Mouse (Mus musculus) retina, adult 2 months (tissue): ENCODE measurements around the gene Itpr1.

Source experiments
- DNase-seq: peaks from one replicate; pipeline ENCODE4 v3.0.0-alpha.2; 2012; ENCODE audit warnings: low read depth, low spot score

The Itpr1 gene

DNA sequence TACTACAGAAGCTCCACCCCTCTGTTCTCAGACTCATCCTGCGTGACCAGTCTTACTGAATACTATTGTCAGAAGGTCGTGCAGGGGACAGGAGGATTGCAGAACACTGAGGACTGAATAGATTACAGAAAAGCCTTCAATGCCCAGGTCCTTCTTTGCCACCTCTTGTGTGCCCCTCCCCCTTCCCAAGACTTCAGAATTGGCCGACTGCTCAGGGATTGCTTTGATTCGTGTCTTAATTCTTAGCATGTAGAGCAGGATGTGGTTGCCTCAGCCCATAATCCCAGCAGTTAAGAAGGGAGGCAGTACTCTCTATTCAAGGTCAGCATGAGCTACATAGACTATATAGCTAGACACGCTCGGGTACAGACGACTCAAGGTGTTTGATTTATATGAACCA lies 359.8 kb downstream of the Itpr1 start:
- DNase-seq: no peak

- no peak for DNase-seq
Measured at GRCm38 (mm10) chr6:108577056-108577455, 364.2 kb downstream of the Itpr1 start.

GRCm38 (mm10) chr6:108588426-108588825 lies 375.5 kb downstream of the Itpr1 start:
- DNase-seq: no peak

DNA sequence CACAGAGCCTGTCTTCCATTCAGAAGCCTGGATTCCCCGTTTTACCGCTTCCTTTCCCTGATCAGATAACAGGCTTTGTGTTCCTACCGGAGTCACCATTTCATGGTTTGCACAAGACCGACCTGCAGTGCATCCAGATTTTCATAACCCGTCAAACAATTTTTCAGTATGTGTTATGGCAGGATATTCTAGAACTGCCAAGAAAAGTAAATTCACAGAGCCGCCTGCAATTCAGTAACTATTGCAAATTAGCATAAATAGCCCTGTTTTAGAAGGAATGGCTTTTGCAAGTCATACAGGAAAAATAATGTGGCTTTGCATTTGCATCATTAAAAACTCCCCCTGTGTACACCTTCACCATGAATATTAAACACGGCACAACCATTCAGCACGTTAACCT lies 379.3 kb downstream of the Itpr1 start:
- no peak for DNase-seq

- no peak for DNase-seq
Measured at GRCm38 (mm10) chr6:108592636-108593035, 379.7 kb downstream of the Itpr1 start.

DNA sequence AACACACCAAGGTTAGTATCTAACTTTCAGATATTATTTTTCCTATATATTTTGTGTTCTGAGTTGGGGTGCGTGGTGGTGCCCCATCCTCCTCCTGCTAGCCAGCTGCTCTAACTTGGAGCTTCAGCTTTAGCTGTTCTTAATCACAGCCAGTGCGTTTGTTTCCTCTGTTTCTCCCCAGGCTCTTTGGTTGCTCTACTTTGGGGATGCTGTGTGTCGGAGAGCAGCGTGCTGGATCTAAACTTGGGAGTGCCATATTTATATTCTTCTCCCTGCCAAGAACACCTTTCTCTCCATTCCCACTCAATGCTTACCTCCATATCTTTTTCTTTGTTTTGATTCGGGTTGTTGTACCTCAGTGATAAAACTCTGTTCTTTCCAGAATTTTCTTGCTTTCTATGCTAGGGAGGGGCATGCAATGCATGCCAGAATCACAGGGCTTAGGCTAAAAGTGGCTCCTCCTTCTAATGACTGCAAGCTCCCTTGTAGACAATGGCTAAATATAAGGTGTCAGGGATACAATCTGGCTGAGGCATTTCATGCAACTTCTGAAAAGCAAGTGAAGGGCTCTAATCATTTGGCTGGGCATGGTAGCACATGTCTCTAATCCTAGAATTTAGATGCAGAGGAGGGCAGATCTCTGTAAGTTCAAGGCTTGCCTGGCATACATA lies 381.4 kb downstream of the Itpr1 start:
- no peak for DNase-seq

DNA sequence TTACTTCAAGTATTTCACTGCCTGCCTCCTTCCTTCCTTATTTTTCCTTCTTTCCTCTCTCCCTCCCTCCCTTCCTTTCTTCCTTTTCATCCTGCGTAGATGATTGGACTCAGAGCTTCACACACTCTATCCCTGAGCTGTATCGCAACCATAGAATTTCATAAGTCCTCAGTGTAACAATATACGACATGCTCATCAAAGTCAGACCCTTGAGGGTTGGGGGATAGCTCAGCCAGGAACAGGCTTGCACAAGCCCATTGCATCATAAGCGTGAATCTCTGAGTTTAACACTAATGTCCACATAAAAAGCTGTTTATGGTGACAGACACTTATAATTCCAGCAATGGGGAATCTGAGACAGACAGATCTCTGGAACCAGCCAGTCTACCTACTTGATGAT lies 385.8 kb downstream of the Itpr1 start:
- no peak for DNase-seq

DNA sequence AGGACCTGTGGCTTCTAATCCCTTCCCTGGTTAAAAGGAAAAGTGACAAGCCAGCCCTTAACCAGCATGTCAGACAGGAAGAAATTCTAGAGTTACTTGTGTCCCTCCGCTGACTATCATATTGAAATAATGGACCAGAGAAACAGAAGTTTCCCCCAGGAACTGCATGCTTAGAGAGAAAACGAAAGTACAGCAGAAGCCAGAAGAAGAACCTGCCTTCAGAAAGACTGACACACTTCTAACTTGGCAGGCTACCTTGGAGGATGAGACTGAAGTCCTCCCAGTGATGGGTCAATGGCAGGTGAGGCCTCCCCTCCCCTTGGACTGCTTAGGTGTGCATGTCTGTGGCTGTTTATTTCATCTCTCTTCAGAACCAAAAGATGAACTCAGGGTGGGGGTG lies 386.4 kb downstream of the Itpr1 start:
- DNase-seq: no peak
